Mouse (Mus musculus): ENCODE results near the gene Shisa6. TPM values are rescaled to one million over a fixed set of nuclear protein-coding genes. Genes with fewer than 3 reads are reported as not detected.

The Shisa6 gene
- total and polyA plus RNA-seq, 3 experiments: 0.11 TPM; not detected in 2

- Histone ChIP-seq H3K36me3 (replicated peaks) (no peaks in the 10 kb centered on the region), H3K27me3 (ENCODE audit: insufficient read depth, low read length) (no peaks in the 10 kb centered on the region), H3K9me3 (replicated peaks) (no peaks in the 10 kb centered on the region), H3K4me3 (ENCODE audit: low read depth, low read length) (no peak overlapping the region), H3K4me1 (ENCODE audit: insufficient read depth, low read depth, low read length) (no peaks in the 10 kb centered on the region)
- ATAC-seq (ENCODE audit: extremely low read depth, insufficient number of reproducible peaks, low FRiP score, poor library complexity, severe bottlenecking) (no peak), DNase-seq (ENCODE audit: low spot score) (no peak)
- TF ChIP-seq TAL1 (conservative IDR thresholded peaks at IDR 0.05; ENCODE audit: low read depth, low read length) (no peak), CTCF (IDR thresholded peaks at IDR 0.05; ENCODE audit: low read depth, low read length) (no peak), POLR2AphosphoS5 (IDR thresholded peaks at IDR 0.05; ENCODE audit: insufficient replicate concordance, low read depth, low read length) (no peak), GATA1 (IDR thresholded peaks at IDR 0.05; ENCODE audit: borderline replicate concordance, low read length) (no peak), GATA2 (IDR thresholded peaks at IDR 0.05; ENCODE audit: borderline replicate concordance, low read depth, low read length) (no peak)
These were observed 348.0 kb downstream of the Shisa6 start for GRCm38 (mm10) chr11:66177781-66178180.

GRCm38 (mm10) chr11:66167801-66168651 is 357.7 kb downstream of the Shisa6 start, which contains the start of gene Dnah9:
Dnah9 (minus strand) TSS chr11:66168551.
- DNase-seq (ENCODE audit: low spot score): no peak
- Histone ChIP-seq H3K27me3 (ENCODE audit: insufficient read depth, low read length) (no peaks in the 10 kb centered on the region), H3K4me1 (ENCODE audit: insufficient read depth, low read depth, low read length) (no peaks in the 10 kb centered on the region), H3K9me3 (replicated peaks) (peaks cover 11% of the 10 kb centered on the region), H3K36me3 (replicated peaks) (no peaks in the 10 kb centered on the region), H3K4me3 (ENCODE audit: low read depth, low read length) (no peak within 1 kb of the TSS; the same call in 1 of the 2 replicates)
- TF ChIP-seq POLR2AphosphoS5 (IDR thresholded peaks at IDR 0.05; ENCODE audit: insufficient replicate concordance, low read depth, low read length): no peak
- TF ChIP-seq TAL1 (conservative IDR thresholded peaks at IDR 0.05; ENCODE audit: low read depth, low read length): no peak
- TF ChIP-seq GATA1 (IDR thresholded peaks at IDR 0.05; ENCODE audit: borderline replicate concordance, low read length): no peak
- TF ChIP-seq GATA2 (IDR thresholded peaks at IDR 0.05; ENCODE audit: borderline replicate concordance, low read depth, low read length): no peak
- TF ChIP-seq CTCF (IDR thresholded peaks at IDR 0.05; ENCODE audit: low read depth, low read length): no peak
- ATAC-seq (ENCODE audit: extremely low read depth, insufficient number of reproducible peaks, low FRiP score, poor library complexity, severe bottlenecking): no peak

GRCm38 (mm10) chr11:66164022-66164421 is 361.7 kb downstream of the Shisa6 start:
- TF ChIP-seq TAL1 (conservative IDR thresholded peaks at IDR 0.05; ENCODE audit: low read depth, low read length) (no peak), GATA1 (IDR thresholded peaks at IDR 0.05; ENCODE audit: borderline replicate concordance, low read length) (no peak), GATA2 (IDR thresholded peaks at IDR 0.05; ENCODE audit: borderline replicate concordance, low read depth, low read length) (no peak), POLR2AphosphoS5 (IDR thresholded peaks at IDR 0.05; ENCODE audit: insufficient replicate concordance, low read depth, low read length) (no peak), CTCF (IDR thresholded peaks at IDR 0.05; ENCODE audit: low read depth, low read length) (no peak)
- Histone ChIP-seq H3K4me1 (ENCODE audit: insufficient read depth, low read depth, low read length) (no peaks in the 10 kb centered on the region), H3K36me3 (replicated peaks) (no peaks in the 10 kb centered on the region)

More at GRCm38 (mm10) chr11:66164022-66164421, 361.7 kb downstream of the Shisa6 start:
- no peak overlapping the region for H3K4me3 ChIP-seq (ENCODE audit: low read depth, low read length)
- no peaks in the 10 kb centered on the region for H3K27me3 ChIP-seq (ENCODE audit: insufficient read depth, low read length)
- ATAC-seq (ENCODE audit: extremely low read depth, insufficient number of reproducible peaks, low FRiP score, poor library complexity, severe bottlenecking): no peak
- DNase-seq (ENCODE audit: low spot score): no peak
- H3K9me3 ChIP-seq (replicated peaks): peaks cover 11% of the 10 kb centered on the region

Measured in G1E (cell line).